Comparison of ENCODE assay signal across 26 mouse cellular contexts in the genomic region with DNA sequence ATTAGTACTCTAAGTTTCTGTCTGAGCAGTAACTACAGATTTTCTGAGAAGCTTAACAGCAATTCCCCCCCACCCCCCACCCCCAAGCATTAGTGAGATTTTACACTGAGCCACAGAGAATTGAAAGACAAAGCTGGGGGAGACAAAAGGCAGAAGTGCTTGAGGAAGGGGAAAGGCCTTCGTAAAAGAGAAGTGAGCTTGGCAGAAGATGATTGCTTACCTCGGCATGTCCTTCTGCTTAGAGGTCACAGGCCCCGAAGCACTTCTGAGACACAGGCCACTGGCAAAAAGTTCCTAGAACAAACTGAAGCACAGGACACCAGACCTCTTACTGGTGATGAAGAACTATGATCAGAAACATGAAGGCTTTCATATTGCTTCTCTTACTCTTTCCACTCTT.
"Had no signal": no experiment of that assay in that cellular context is flagged by ENCODE, and none has a peak within 500 bp of the region (broad histone marks: within the 10 kb centered on the region; RNA-seq: fewer than 3 reads in every experiment).

No protein-coding gene starts in this region.

- H3K4me1 ChIP-seq: heart, embryonic 13.5 days; heart, embryonic 15.5 days; hindbrain, embryonic 13.5 days; hindbrain, embryonic 15.5 days; kidney, embryonic 15.5 days; limb, embryonic 13.5 days; limb, embryonic 15.5 days had no signal

- H3K36me3 ChIP-seq: heart, embryonic 13.5 days; heart, embryonic 15.5 days; hindbrain, embryonic 13.5 days; hindbrain, embryonic 15.5 days; kidney, embryonic 15.5 days; limb, embryonic 13.5 days; limb, embryonic 15.5 days had no signal

- H3K9me3 ChIP-seq: heart, embryonic 13.5 days; heart, embryonic 15.5 days; hindbrain, embryonic 13.5 days; hindbrain, embryonic 15.5 days; kidney, embryonic 15.5 days; limb, embryonic 13.5 days; limb, embryonic 15.5 days had no signal

- H3K4me2 ChIP-seq: heart, embryonic 11.5 days; heart, embryonic 13.5 days; heart, embryonic 15.5 days; hindbrain, embryonic 13.5 days; hindbrain, embryonic 15.5 days; kidney, embryonic 15.5 days; limb, embryonic 13.5 days; limb, embryonic 15.5 days; liver, embryonic 11.5 days had no signal

- H3K4me3 ChIP-seq: heart, adult 2 months; heart, embryonic 13.5 days; heart, embryonic 15.5 days; hindbrain, embryonic 13.5 days; hindbrain, embryonic 15.5 days; kidney, embryonic 15.5 days; limb, embryonic 13.5 days; limb, embryonic 15.5 days had no signal

- H3K9ac ChIP-seq: heart, embryonic 13.5 days; heart, embryonic 15.5 days; hindbrain, embryonic 13.5 days; hindbrain, embryonic 15.5 days; kidney, embryonic 15.5 days; limb, embryonic 13.5 days; limb, embryonic 15.5 days had no signal

- H3K27ac ChIP-seq: heart, adult 2 months; heart, embryonic 13.5 days; heart, embryonic 15.5 days; hindbrain, embryonic 13.5 days; hindbrain, embryonic 15.5 days; hindbrain, postnatal 0 days; kidney, embryonic 15.5 days; kidney, postnatal 0 days; limb, embryonic 13.5 days; limb, embryonic 15.5 days had no signal

- DNase-seq: gastrocnemius, postnatal 14 days; gastrocnemius, postnatal 36 days; heart, adult 11 months; heart, adult 2 months; heart, postnatal 14 days; heart, postnatal 36 days; kidney, adult 11 months; kidney, adult 2 months; kidney, adult 9 months; kidney, postnatal 14 days; kidney, postnatal 36 days; layer of hippocampus, adult 9-11 months; layer of hippocampus, postnatal 36 days; left cerebral cortex, postnatal 4 days had no signal

- H3K27me3 ChIP-seq: heart, embryonic 13.5 days; heart, embryonic 15.5 days; hindbrain, embryonic 13.5 days; hindbrain, embryonic 15.5 days; kidney, embryonic 15.5 days; limb, embryonic 13.5 days; limb, embryonic 15.5 days had no signal

- ATAC-seq: hindbrain, postnatal 0 days; intestine, embryonic 16.5 days had no signal
